9 mouse cellular contexts compared by ENCODE assay signal in genomic region chr1:89302368-89302951, GRCm38 (mm10).
DNase-seq lines count a peak whose midpoint lies in the region; ATAC-seq lines count a peak whose summit lies in the region.
"Had no signal": no experiment of that assay in that cellular context is flagged by ENCODE, and none has a peak within 500 bp of the region (broad histone marks: within the 10 kb centered on the region; RNA-seq: fewer than 3 reads in every experiment).

No protein-coding gene starts in this region.

- peak overlapping the region; percentile 37 for H3K4me2 ChIP-seq in heart, embryonic 12.5 days

- no peak overlapping the region for H3K4me3 ChIP-seq in heart, embryonic 12.5 days

- ATAC-seq in heart, embryonic 12.5 days (ENCODE audit: insufficient number of reproducible peaks, low FRiP score) = no peak

- H3K27ac ChIP-seq in heart, embryonic 12.5 days (ENCODE audit: poor library complexity, severe bottlenecking) = no peak overlapping the region
- H3K27ac ChIP-seq: macrophage had no signal

- peak; percentile 15 to 44 for DNase-seq in heart, adult 18-20 months
- DNase-seq in heart, postnatal 36 days = no peak
- peak; percentile 87 for DNase-seq in Muller cell, postnatal 12 days (ENCODE audit: inconsistent ontology term)
- peak; percentile 27 to 33 for DNase-seq in layer of hippocampus, postnatal 25 days (ENCODE audit: extremely low spot score in 1 of 2, low spot score in 1 of 2)
- peak; percentile 3 for DNase-seq in naive thymus-derived CD4-positive, alpha-beta T cell, adult 2 months (ENCODE audit: low read depth)
- no peak for DNase-seq in embryo, embryonic 11 days
- no peak for DNase-seq in c-Kit-positive CD71-positive TER-119-positive erythroid progenitor cells, embryonic 14.5 days (ENCODE audit: low spot score)

- 0 out of 2 replicates have a peak, but pooled peaks cover 4% of the 10 kb centered on the region for H3K27me3 ChIP-seq in heart, embryonic 12.5 days (replicated peaks)

- 54% methylated on average over 20 of the region's 20 CpGs for WGBS in heart, embryonic 12.5 days

- H3K9me3 ChIP-seq in heart, embryonic 12.5 days (replicated peaks) = peaks cover 5% of the 10 kb centered on the region; the same call in 1 of the 2 replicates

- no peaks in the 10 kb centered on the region for H3K36me3 ChIP-seq in heart, embryonic 12.5 days

- H3K4me1 ChIP-seq in heart, embryonic 12.5 days (replicated peaks) = no peaks in the 10 kb centered on the region; the same call in 1 of the 2 replicates

- intact Hi-C loops in heart, postnatal 36 days (cut with DNase I) = no loop called here

- no peak overlapping the region for H3K9ac ChIP-seq in heart, embryonic 12.5 days

Comparison
In these comparisons a context has a peak if more than half of its experiments do, and no peak if none do; other contexts are left out.
1. DNase-seq: peak in heart, adult 18-20 months (2 of 2), Muller cell, postnatal 12 days (single experiment), layer of hippocampus, postnatal 25 days (2 of 2) and naive thymus-derived CD4-positive, alpha-beta T cell, adult 2 months (single experiment); none in heart, postnatal 36 days (0 of 2), embryo, embryonic 11 days (single experiment) and c-Kit-positive CD71-positive TER-119-positive erythroid progenitor cells, embryonic 14.5 days (single experiment).